Comparison of ENCODE assay signal across 12 mouse cellular contexts in the genomic region with DNA sequence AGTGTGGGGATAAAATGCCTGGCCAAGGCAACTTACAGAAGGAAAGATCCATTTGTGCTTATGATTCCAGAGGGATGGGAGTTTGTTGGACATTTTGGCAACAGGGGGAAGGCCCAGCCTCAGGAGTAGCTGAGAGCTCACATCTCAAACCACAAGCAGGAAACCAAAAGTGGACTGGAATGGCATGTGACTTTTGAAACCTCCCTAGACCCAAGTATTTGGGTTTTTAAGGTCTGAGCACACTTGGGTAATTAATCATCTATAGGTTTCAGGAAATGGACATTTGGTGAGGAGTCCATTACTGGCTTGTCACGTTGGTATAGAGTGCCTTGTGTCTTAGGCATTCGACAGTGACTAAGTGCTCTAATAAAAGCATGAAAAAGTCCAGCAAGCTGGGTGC.
"Had no signal": no experiment of that assay in that cellular context is flagged by ENCODE, and none has a peak within 500 bp of the region (broad histone marks: within the 10 kb centered on the region; RNA-seq: fewer than 3 reads in every experiment).

No protein-coding gene starts in this region.

- H3K9ac ChIP-seq: limb, embryonic 13.5 days; liver, embryonic 14.5 days; midbrain, embryonic 12.5 days had no signal

- H3K4me2 ChIP-seq: limb, embryonic 13.5 days; midbrain, embryonic 12.5 days had no signal

- ATAC-seq: midbrain, embryonic 16.5 days had no signal

- H3K4me3 ChIP-seq: layer of hippocampus, adult 2 months; limb, embryonic 13.5 days; megakaryocyte, embryonic 14.5 days; midbrain, embryonic 12.5 days had no signal

- DNase-seq: kidney, adult 9 months; kidney, postnatal 10 days; kidney, postnatal 4 days; lung, adult 18-20 months; right cerebral cortex, postnatal 14 days; thymus, postnatal 36 days had no signal

- H3K27ac ChIP-seq: layer of hippocampus, adult 2 months; limb, embryonic 13.5 days; liver, embryonic 14.5 days; midbrain, embryonic 12.5 days had no signal

- H3K27me3 ChIP-seq: midbrain, embryonic 12.5 days had no signal

- H3K9me3 ChIP-seq: limb, embryonic 13.5 days; midbrain, embryonic 12.5 days had no signal

- H3K36me3 ChIP-seq: limb, embryonic 13.5 days; midbrain, embryonic 12.5 days had no signal
